Mouse (Mus musculus): ENCODE results near the gene Hist1h2bf. TPM values are rescaled to one million over a fixed set of nuclear protein-coding genes. Genes with fewer than 3 reads are reported as not detected.
A peak's percentile ranks its signal among the peaks of the same experiment; 100 is the strongest.
"Not testable (repeated sequence)": the region's sequence is repeated elsewhere in the genome, so short reads cannot be mapped to it uniquely, and the experiment has no call there.

Gene Hist1h2bf
- 4.0 and 4.8 TPM in 2 replicates for polyA plus RNA-seq (2016; fragmentation: Nextera tagmentation; extraction: Ambion mirVana)

GRCm38 (mm10) chr13:23573898-23574524 lies at the start of gene Hist1h2bf, which contains the start of gene Hist1h2ad:
Gene Hist1h2bf, minus strand, starts transcription at chr13:23574196.
Gene Hist1h2ad, plus strand, starts transcription at chr13:23574381.
- not testable (repeated sequence) for H3K27me3 ChIP-seq (replicated peaks; ENCODE audit: low read depth, poor library complexity, severe bottlenecking); H3K9me3 ChIP-seq; H3K36me3 ChIP-seq (replicated peaks)
- Histone ChIP-seq H3K27ac (replicated peaks) (peak within 1 kb of the TSS; percentile 92), H3K4me1 (peaks cover 26% of the 10 kb centered on the region), H3K4me3 (peak within 1 kb of the TSS; percentile 66)
- peak; percentile 89 for DNase-seq (ENCODE audit: low spot score)
- WGBS: under 1% methylated on average over 42 of the region's 42 CpGs

DNA sequence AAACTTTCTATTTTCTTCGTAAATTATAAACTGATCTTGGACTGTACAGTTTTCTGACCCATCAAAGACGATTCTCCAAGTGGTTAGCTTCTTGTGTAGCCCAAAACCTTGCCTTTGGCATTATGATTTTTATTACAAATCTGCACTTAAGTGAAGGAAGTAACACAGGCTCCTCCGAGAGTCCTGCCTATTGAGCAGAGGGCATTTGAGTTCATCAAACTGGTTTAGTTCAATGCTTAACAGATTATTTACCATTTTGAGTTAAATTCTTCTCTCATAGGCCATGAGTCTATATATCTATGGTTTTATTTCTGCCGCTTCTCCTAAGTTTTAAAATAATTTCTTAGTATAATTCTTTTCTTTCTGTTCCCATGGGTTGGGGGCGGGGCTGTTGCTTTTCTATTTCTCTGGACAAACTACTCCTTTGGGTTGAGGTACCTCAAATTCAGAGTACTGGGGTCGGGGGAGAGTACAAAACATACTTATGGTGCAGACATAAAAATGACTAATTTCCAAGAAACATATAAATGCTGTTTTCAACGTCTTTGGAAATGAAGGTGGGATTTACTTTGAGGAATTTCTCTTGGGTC lies 49.0 kb upstream of the Hist1h2bf start:
- Histone ChIP-seq H3K27me3 (replicated peaks; ENCODE audit: low read depth, poor library complexity, severe bottlenecking) (peaks cover 3% of the 10 kb centered on the region; the same call in 1 of the 2 replicates), H3K4me1 (peaks cover 18% of the 10 kb centered on the region), H3K36me3 (replicated peaks) (no peaks in the 10 kb centered on the region), H3K27ac (replicated peaks) (peak overlapping the region; percentile 97), H3K9me3 (no peaks in the 10 kb centered on the region), H3K4me3 (peak overlapping the region; percentile 76)
- 31% methylated on average over 7 of the region's 7 CpGs for WGBS
- DNase-seq (ENCODE audit: low spot score): no peak

DNA sequence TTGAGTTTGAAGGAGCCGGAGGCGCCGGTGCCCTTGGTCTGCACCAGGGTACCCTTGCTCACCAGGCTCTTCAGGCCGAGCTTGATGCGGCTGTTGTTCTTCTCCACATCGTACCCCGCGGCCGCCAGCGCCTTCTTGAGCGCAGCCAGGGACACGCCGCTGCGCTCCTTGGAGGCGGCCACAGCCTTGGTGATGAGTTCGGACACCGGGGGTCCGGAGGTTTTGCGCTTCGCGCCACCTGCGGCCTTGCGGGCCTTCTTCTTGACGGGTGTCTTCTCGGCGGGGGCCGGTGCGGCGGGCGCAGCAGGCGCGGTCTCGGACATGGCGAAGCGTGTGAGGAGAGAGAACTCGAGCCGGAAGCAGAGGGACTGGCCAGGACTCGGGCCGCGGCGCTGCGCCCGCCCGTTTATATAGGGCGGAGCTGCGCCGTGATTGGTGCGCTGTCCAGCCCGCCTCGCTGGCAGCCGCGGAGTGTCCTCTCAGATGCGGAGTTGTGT lies 48.2 kb upstream of the Hist1h2bf start, which contains the start of gene Hist1h1e:
Gene Hist1h1e, minus strand, starts transcription at position 384 of the 497 bp plus-strand sequence.
- peak within 1 kb of the TSS; percentile 76 for H3K4me3 ChIP-seq
- WGBS: under 1% methylated on average over 53 of the region's 53 CpGs
- not testable (repeated sequence) for H3K27me3 ChIP-seq (replicated peaks; ENCODE audit: low read depth, poor library complexity, severe bottlenecking); H3K36me3 ChIP-seq (replicated peaks); H3K9me3 ChIP-seq
- DNase-seq (ENCODE audit: low spot score): peak; percentile 92
- H3K27ac ChIP-seq (replicated peaks): peak within 1 kb of the TSS; percentile 97
- H3K4me1 ChIP-seq: peaks cover 18% of the 10 kb centered on the region

- peak overlapping the region; percentile 97 for H3K27ac ChIP-seq (replicated peaks)
- no peaks in the 10 kb centered on the region for H3K36me3 ChIP-seq (replicated peaks)
- DNase-seq (ENCODE audit: low spot score): peak; percentile 74
- H3K4me3 ChIP-seq: peak overlapping the region; percentile 76
- WGBS: under 1% methylated on average over 18 of the region's 18 CpGs
- no peaks in the 10 kb centered on the region for H3K9me3 ChIP-seq
- peaks cover 18% of the 10 kb centered on the region for H3K4me1 ChIP-seq
- 0 out of 2 replicates have a peak, but pooled peaks cover 2% of the 10 kb centered on the region for H3K27me3 ChIP-seq (replicated peaks; ENCODE audit: low read depth, poor library complexity, severe bottlenecking)
Observed at GRCm38 (mm10) chr13:23621532-23622174, 47.7 kb upstream of the Hist1h2bf start.

- H3K27ac ChIP-seq (replicated peaks): peak within 1 kb of the TSS; percentile 97
- 1% methylated on average over 27 of the region's 27 CpGs for WGBS
- no peaks in the 10 kb centered on the region for H3K36me3 ChIP-seq (replicated peaks)
- peak; percentile 74 for DNase-seq (ENCODE audit: low spot score)
- peak within 1 kb of the TSS; percentile 76 for H3K4me3 ChIP-seq
- no peaks in the 10 kb centered on the region for H3K9me3 ChIP-seq
- H3K27me3 ChIP-seq (replicated peaks; ENCODE audit: low read depth, poor library complexity, severe bottlenecking): no peaks in the 10 kb centered on the region
- H3K4me1 ChIP-seq: peaks cover 18% of the 10 kb centered on the region
Observed at GRCm38 (mm10) chr13:23620733-23621531, 46.9 kb upstream of the Hist1h2bf start, which contains the start of gene Hist1h2be. Gene Hist1h2be, minus strand, starts transcription at chr13:23621124.

GRCm38 (mm10) chr13:23620056-23620732 lies 46.2 kb upstream of the Hist1h2bf start:
- Histone ChIP-seq H3K9me3 (no peaks in the 10 kb centered on the region), H3K4me1 (peaks cover 18% of the 10 kb centered on the region), H3K27me3 (replicated peaks; ENCODE audit: low read depth, poor library complexity, severe bottlenecking) (no peaks in the 10 kb centered on the region), H3K36me3 (replicated peaks) (no peaks in the 10 kb centered on the region), H3K4me3 (peak overlapping the region; percentile 76), H3K27ac (replicated peaks) (peak overlapping the region; percentile 97)
- 65% methylated on average over 12 of the region's 12 CpGs for WGBS
- DNase-seq (ENCODE audit: low spot score): no peak

GRCm38 (mm10) chr13:23611638-23612037 lies 37.6 kb upstream of the Hist1h2bf start:
- Histone ChIP-seq H3K4me3 (no peak overlapping the region), H3K36me3 (replicated peaks) (no peaks in the 10 kb centered on the region), H3K27ac (replicated peaks) (no peak overlapping the region), H3K4me1 (no peaks in the 10 kb centered on the region), H3K9me3 (no peaks in the 10 kb centered on the region), H3K27me3 (replicated peaks; ENCODE audit: low read depth, poor library complexity, severe bottlenecking) (no peaks in the 10 kb centered on the region)
- 94% methylated on average over 3 of the region's 3 CpGs for whole genome bisulfite sequencing
- no peak for DNase-seq (ENCODE audit: low spot score)

DNA sequence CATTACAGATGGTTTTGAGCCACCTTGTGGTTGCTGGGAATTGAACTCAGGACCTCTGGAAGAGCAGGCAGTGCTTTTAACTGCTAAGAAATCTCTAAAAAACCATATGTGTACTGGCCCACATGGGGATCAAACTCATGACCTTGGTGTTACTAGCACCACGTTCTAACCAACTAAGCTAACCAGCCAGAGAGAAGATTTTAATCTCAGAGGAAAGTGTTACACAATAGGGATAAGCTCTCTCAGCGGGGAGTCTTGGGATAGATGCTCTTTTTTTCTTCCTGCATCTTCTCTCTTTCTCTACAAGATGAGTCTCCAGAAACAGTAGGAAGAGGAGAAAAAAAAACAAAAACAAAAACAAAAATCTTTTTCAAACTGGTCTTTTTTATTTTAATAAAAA lies 36.4 kb upstream of the Hist1h2bf start:
- no peak overlapping the region for H3K4me3 ChIP-seq
- H3K36me3 ChIP-seq (replicated peaks): no peaks in the 10 kb centered on the region
- H3K4me1 ChIP-seq: no peaks in the 10 kb centered on the region
- H3K27me3 ChIP-seq (replicated peaks; ENCODE audit: low read depth, poor library complexity, severe bottlenecking): no peaks in the 10 kb centered on the region
- H3K9me3 ChIP-seq: no peaks in the 10 kb centered on the region
- no peak overlapping the region for H3K27ac ChIP-seq (replicated peaks)
- WGBS: 70% methylated on average over 2 of the region's 2 CpGs
- DNase-seq (ENCODE audit: low spot score): no peak

DNA sequence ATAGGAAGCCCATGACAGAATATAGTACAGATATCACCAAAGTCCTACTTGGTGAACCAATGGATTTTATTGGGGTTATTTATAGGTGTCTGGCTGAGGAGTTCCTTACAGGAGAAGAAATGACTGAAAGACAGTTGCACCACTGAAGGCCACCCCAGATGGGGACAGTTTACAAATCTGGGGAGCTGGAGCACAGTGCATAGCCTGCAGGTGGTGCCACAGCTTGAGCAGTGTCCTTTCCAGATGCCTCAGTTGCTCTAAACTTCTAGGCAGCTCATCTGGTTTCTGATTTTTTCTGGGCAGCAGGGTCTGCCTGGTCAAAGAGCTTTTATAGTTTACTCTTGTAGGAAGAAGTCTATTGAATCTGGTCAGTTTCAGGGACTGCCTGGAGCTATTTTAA lies 35.8 kb upstream of the Hist1h2bf start:
- no peaks in the 10 kb centered on the region for H3K27me3 ChIP-seq (replicated peaks; ENCODE audit: low read depth, poor library complexity, severe bottlenecking)
- no peak for DNase-seq (ENCODE audit: low spot score)
- H3K27ac ChIP-seq (replicated peaks): no peak overlapping the region
- no peaks in the 10 kb centered on the region for H3K36me3 ChIP-seq (replicated peaks)
- H3K4me3 ChIP-seq: no peak overlapping the region
- H3K9me3 ChIP-seq: no peaks in the 10 kb centered on the region
- no peaks in the 10 kb centered on the region for H3K4me1 ChIP-seq

GRCm38 (mm10) chr13:23609209-23609608 lies 35.2 kb upstream of the Hist1h2bf start:
- H3K27ac ChIP-seq (replicated peaks): no peak overlapping the region
- no peaks in the 10 kb centered on the region for H3K27me3 ChIP-seq (replicated peaks; ENCODE audit: low read depth, poor library complexity, severe bottlenecking)
- no peaks in the 10 kb centered on the region for H3K9me3 ChIP-seq
- no peaks in the 10 kb centered on the region for H3K4me1 ChIP-seq
- DNase-seq (ENCODE audit: low spot score): no peak
- no peak overlapping the region for H3K4me3 ChIP-seq
- no peaks in the 10 kb centered on the region for H3K36me3 ChIP-seq (replicated peaks)
- WGBS: 86% methylated on average over 4 of the region's 4 CpGs

DNA sequence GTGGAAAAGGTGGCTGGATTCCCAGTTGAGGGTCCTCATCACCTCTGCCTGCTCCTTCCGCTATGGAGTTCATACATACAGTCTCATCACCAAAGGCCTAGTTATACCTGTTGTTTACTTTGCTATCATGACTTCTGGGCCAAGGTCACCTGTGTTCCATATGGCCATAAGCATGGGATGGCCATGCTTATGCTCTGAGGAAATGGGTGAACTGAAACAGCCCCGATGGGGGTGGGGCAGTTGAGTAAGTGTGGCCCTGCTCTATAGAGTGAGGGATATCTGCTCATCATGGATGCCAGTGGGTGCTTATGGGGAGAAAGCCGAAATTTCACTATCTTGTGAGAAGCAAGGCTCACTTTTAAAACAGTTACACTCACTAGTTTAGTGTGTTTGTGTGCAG lies 31.1 kb upstream of the Hist1h2bf start:
- Histone ChIP-seq H3K36me3 (replicated peaks) (no peaks in the 10 kb centered on the region), H3K27ac (replicated peaks) (no peak overlapping the region), H3K9me3 (no peaks in the 10 kb centered on the region), H3K4me3 (no peak overlapping the region), H3K4me1 (no peaks in the 10 kb centered on the region), H3K27me3 (replicated peaks; ENCODE audit: low read depth, poor library complexity, severe bottlenecking) (no peaks in the 10 kb centered on the region)
- WGBS: 89% methylated on average over 3 of the region's 3 CpGs
- no peak for DNase-seq (ENCODE audit: low spot score)

- Histone ChIP-seq H3K9me3 (no peaks in the 10 kb centered on the region), H3K27me3 (replicated peaks; ENCODE audit: low read depth, poor library complexity, severe bottlenecking) (no peaks in the 10 kb centered on the region), H3K4me1 (no peaks in the 10 kb centered on the region), H3K27ac (replicated peaks) (no peak overlapping the region), H3K4me3 (no peak overlapping the region), H3K36me3 (replicated peaks) (no peaks in the 10 kb centered on the region)
- WGBS: 89% methylated on average over 3 of the region's 3 CpGs
- DNase-seq (ENCODE audit: low spot score): no peak
Observed at GRCm38 (mm10) chr13:23604452-23604851, 30.5 kb upstream of the Hist1h2bf start.
